ENCODE assay signal across 12 mouse cellular contexts in the genomic region with DNA sequence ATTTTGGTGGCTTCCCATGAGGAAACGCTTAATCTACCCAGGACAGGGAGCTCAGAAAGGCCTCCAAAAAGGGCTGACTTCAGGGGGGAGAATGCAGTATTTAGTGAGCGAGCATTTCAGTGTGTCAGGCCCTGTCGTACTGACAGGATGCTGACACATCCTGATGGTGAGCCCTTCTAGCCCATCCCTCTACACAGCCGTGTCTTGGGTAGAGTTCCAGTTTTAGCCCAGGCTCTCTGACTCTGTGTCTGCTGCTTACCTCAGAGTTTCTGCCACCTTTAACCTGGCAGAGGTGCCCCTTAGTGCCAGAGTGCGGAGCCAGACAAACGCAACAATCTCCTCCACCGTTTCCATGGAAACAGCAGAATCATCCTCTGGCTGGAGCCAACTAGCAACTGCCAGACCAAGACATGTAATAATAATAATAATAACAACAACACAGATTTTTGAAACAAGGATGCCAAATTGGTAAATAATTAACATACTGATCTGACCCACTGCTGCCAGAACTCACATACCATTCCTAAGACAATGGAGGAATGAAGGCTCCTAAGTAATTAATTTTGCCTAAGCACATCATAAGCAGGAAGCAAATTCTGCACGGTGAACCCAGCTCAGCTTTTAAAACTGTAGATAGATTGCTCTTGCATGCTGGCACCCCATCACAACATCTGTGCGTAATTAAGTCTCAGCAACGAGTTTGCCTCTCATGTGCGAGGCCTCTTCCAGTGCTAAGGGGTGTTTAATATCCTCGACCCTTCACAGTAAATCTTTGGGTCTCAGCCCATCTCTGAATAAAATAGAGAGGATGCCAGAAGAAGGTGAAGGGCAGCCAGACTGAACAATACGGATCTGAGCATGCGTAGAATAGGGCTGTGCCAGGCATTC.
DNase-seq lines count a peak whose midpoint lies in the region; ATAC-seq lines count a peak whose summit lies in the region.
"Had no signal": no experiment of that assay in that cellular context is flagged by ENCODE, and none has a peak within 500 bp of the region (broad histone marks: within the 10 kb centered on the region; RNA-seq: fewer than 3 reads in every experiment).

No protein-coding gene starts in this region.

- H3K9me3 ChIP-seq in hindbrain, embryonic 15.5 days = no peaks in the 10 kb centered on the region
- no peaks in the 10 kb centered on the region for H3K9me3 ChIP-seq in hindbrain, embryonic 12.5 days (replicated peaks)
- H3K9me3 ChIP-seq in embryonic facial prominence, embryonic 14.5 days (ENCODE audit: control insufficient read depth, low read length) = no peaks in the 10 kb centered on the region
- no peaks in the 10 kb centered on the region for H3K9me3 ChIP-seq in midbrain, embryonic 16.5 days (replicated peaks; ENCODE audit: control insufficient read depth, low read length, poor library complexity, severe bottlenecking)
- H3K9me3 ChIP-seq: intestine, embryonic 15.5 days had no signal

- H3K36me3 ChIP-seq in hindbrain, embryonic 15.5 days = no peaks in the 10 kb centered on the region
- H3K36me3 ChIP-seq in hindbrain, embryonic 12.5 days = no peaks in the 10 kb centered on the region
- no peaks in the 10 kb centered on the region for H3K36me3 ChIP-seq in embryonic facial prominence, embryonic 14.5 days (ENCODE audit: control insufficient read depth, insufficient read depth, low read length)
- 0 out of 2 replicates have a peak, but pooled peaks cover under 1% of the 10 kb centered on the region for H3K36me3 ChIP-seq in midbrain, embryonic 16.5 days (ENCODE audit: control insufficient read depth, insufficient read depth, low read length)
- H3K36me3 ChIP-seq: intestine, embryonic 15.5 days had no signal

- peak overlapping the region; percentile 23 for H3K27ac ChIP-seq in hindbrain, embryonic 15.5 days (replicated peaks)
- no peak overlapping the region for H3K27ac ChIP-seq in hindbrain, embryonic 12.5 days
- H3K27ac ChIP-seq in embryonic facial prominence, embryonic 14.5 days (replicated peaks; ENCODE audit: low read depth, low read length) = no peak overlapping the region
- peak overlapping the region; percentile 68 for H3K27ac ChIP-seq in midbrain, embryonic 16.5 days (ENCODE audit: low read length)
- H3K27ac ChIP-seq: intestine, embryonic 15.5 days had no signal

- peaks cover 13% of the 10 kb centered on the region for H3K4me1 ChIP-seq in hindbrain, embryonic 15.5 days (replicated peaks)
- no peaks in the 10 kb centered on the region for H3K4me1 ChIP-seq in hindbrain, embryonic 12.5 days
- 0 out of 2 replicates have a peak, but pooled peaks cover 4% of the 10 kb centered on the region for H3K4me1 ChIP-seq in embryonic facial prominence, embryonic 14.5 days (ENCODE audit: control insufficient read depth, insufficient read depth, low read length)
- H3K4me1 ChIP-seq in midbrain, embryonic 16.5 days (ENCODE audit: control insufficient read depth, insufficient read depth, low read length) = peaks cover 12% of the 10 kb centered on the region
- H3K4me1 ChIP-seq: intestine, embryonic 15.5 days had no signal

- H3K4me2 ChIP-seq in hindbrain, embryonic 15.5 days = no peak overlapping the region
- H3K4me2 ChIP-seq in hindbrain, embryonic 12.5 days (replicated peaks) = no peak overlapping the region
- no peak overlapping the region for H3K4me2 ChIP-seq in embryonic facial prominence, embryonic 14.5 days (ENCODE audit: low read depth, low read length)
- H3K4me2 ChIP-seq in midbrain, embryonic 16.5 days (ENCODE audit: low read length) = no peak overlapping the region; the same call in 1 of the 2 replicates
- H3K4me2 ChIP-seq: intestine, embryonic 15.5 days had no signal

- peak; percentile 33 for DNase-seq in brain, adult 2 months (ENCODE audit: low read depth, low spot score)
- peak; percentile 73 for DNase-seq in embryonic facial prominence, embryonic 14.5 days (ENCODE audit: low spot score)
- no peak for DNase-seq in kidney, postnatal 36 days
- no peak for DNase-seq in heart, adult 8-10 months (ENCODE audit: low spot score)
- DNase-seq: cerebellum, adult 18-20 months; lung, postnatal 36 days; right cerebral cortex, postnatal 14 days; thymus, adult 2 months had no signal

- no peaks in the 10 kb centered on the region for H3K27me3 ChIP-seq in hindbrain, embryonic 15.5 days
- H3K27me3 ChIP-seq in hindbrain, embryonic 12.5 days = no peaks in the 10 kb centered on the region
- H3K27me3 ChIP-seq in embryonic facial prominence, embryonic 14.5 days (replicated peaks; ENCODE audit: control insufficient read depth, insufficient read depth, low read length) = no peaks in the 10 kb centered on the region
- H3K27me3 ChIP-seq in midbrain, embryonic 16.5 days (ENCODE audit: control insufficient read depth, insufficient read depth, low read depth, low read length) = no peaks in the 10 kb centered on the region
- H3K27me3 ChIP-seq: intestine, embryonic 15.5 days had no signal

- WGBS in hindbrain, embryonic 15.5 days = 50% methylated on average over 14 of the region's 14 CpGs
- 73% methylated on average over 14 of the region's 14 CpGs for WGBS in hindbrain, embryonic 12.5 days
- 59% methylated on average over 14 of the region's 14 CpGs for WGBS in embryonic facial prominence, embryonic 14.5 days
- 66% methylated on average over 14 of the region's 14 CpGs for WGBS in midbrain, embryonic 16.5 days

- H3K4me3 ChIP-seq in hindbrain, embryonic 15.5 days = no peak overlapping the region
- no peak overlapping the region for H3K4me3 ChIP-seq in hindbrain, embryonic 12.5 days
- no peak overlapping the region for H3K4me3 ChIP-seq in embryonic facial prominence, embryonic 14.5 days (ENCODE audit: low read depth, low read length)
- no peak overlapping the region for H3K4me3 ChIP-seq in midbrain, embryonic 16.5 days (ENCODE audit: low read depth, low read length)
- H3K4me3 ChIP-seq: intestine, embryonic 15.5 days had no signal

- no peak overlapping the region for H3K9ac ChIP-seq in hindbrain, embryonic 15.5 days
- H3K9ac ChIP-seq in hindbrain, embryonic 12.5 days = no peak overlapping the region
- no peak overlapping the region for H3K9ac ChIP-seq in embryonic facial prominence, embryonic 14.5 days (ENCODE audit: low read depth, low read length)
- H3K9ac ChIP-seq in midbrain, embryonic 16.5 days (ENCODE audit: low read depth, low read length) = peak overlapping the region; percentile 21; the same call in 1 of the 2 replicates
- H3K9ac ChIP-seq: intestine, embryonic 15.5 days had no signal

- ATAC-seq in hindbrain, embryonic 15.5 days (ENCODE audit: low FRiP score, low read depth) = peak; percentile 37
- no peak for ATAC-seq in hindbrain, embryonic 12.5 days (ENCODE audit: low FRiP score)
- ATAC-seq in embryonic facial prominence, embryonic 14.5 days (ENCODE audit: low read depth) = no peak
- ATAC-seq in midbrain, embryonic 16.5 days = peak; percentile 77
- ATAC-seq: intestine, embryonic 15.5 days had no signal

Comparison
In these comparisons a context has a peak if more than half of its experiments do, and no peak if none do; other contexts are left out.
1. ATAC-seq: peak in hindbrain, embryonic 15.5 days (single experiment) and midbrain, embryonic 16.5 days (single experiment); none in hindbrain, embryonic 12.5 days (single experiment) and embryonic facial prominence, embryonic 14.5 days (single experiment).
2. H3K27ac ChIP-seq: peak in hindbrain, embryonic 15.5 days (single experiment) and midbrain, embryonic 16.5 days (single experiment); none in hindbrain, embryonic 12.5 days (single experiment) and embryonic facial prominence, embryonic 14.5 days (single experiment).
3. DNase-seq: peak in brain, adult 2 months (single experiment) and embryonic facial prominence, embryonic 14.5 days (single experiment); none in kidney, postnatal 36 days (0 of 2) and heart, adult 8-10 months (single experiment).